8 mouse cellular contexts compared by ENCODE assay signal in the genomic region with DNA sequence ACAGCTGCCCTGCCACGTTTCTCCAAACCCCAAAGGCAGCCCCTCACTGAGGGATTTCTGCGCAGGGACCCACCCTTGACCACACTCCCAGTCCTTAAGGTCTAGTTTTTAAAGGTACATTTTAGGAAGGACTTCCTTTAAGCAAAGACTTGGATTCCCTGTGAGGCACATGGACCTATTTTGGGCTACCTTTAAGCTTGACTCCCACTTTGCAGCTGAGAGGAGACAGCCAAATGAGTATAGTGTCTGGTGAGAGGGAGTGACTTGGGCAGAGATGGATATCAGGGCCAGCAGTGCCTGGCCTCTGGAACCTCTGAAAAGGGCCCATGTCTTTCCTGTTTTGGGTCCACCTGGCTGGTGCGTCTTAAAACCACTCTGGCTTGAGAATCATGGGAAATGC. TPM values are rescaled to one million over a fixed set of nuclear protein-coding genes. Genes with fewer than 3 reads are reported as not detected.
DNase-seq lines count a peak whose midpoint lies in the region; ATAC-seq and TF ChIP-seq lines count a peak whose summit lies in the region.
"Had no signal": no experiment of that assay in that cellular context is flagged by ENCODE, and none has a peak within 500 bp of the region (broad histone marks: within the 10 kb centered on the region; RNA-seq: fewer than 3 reads in every experiment).

No protein-coding gene starts in this region.

- H3K4me1 ChIP-seq in neural tube, embryonic 11.5 days (ENCODE audit: control insufficient read depth, insufficient read depth, low read length), result peaks cover 10% of the 10 kb centered on the region; the same call in 1 of the 2 replicates
- H3K4me1 ChIP-seq in forebrain, postnatal 0 days (ENCODE audit: insufficient read depth), result no peaks in the 10 kb centered on the region
- peaks cover 18% of the 10 kb centered on the region for H3K4me1 ChIP-seq in liver, embryonic 13.5 days (replicated peaks)

- 0 out of 2 replicates have a peak overlapping the region, but pooled peaks have one; percentile 34 for H3K27ac ChIP-seq in neural tube, embryonic 11.5 days (ENCODE audit: low read depth, low read length)
- H3K27ac ChIP-seq in forebrain, postnatal 0 days (ENCODE audit: low read depth, low read length), result no peak overlapping the region
- H3K27ac ChIP-seq in liver, embryonic 13.5 days, result no peak overlapping the region
- H3K27ac ChIP-seq: macrophage had no signal

- H3K4me2 ChIP-seq in neural tube, embryonic 11.5 days (ENCODE audit: low read depth), result peak overlapping the region; percentile 84
- peak overlapping the region; percentile 55 for H3K4me2 ChIP-seq in forebrain, postnatal 0 days (ENCODE audit: low read depth)
- H3K4me2 ChIP-seq in liver, embryonic 13.5 days, result peak overlapping the region; percentile 87

- peak overlapping the region; percentile 51 for H3K9ac ChIP-seq in neural tube, embryonic 11.5 days (ENCODE audit: low read length)
- peak overlapping the region; percentile 51 for H3K9ac ChIP-seq in forebrain, postnatal 0 days
- peak overlapping the region; percentile 61 for H3K9ac ChIP-seq in liver, embryonic 13.5 days

- no peaks in the 10 kb centered on the region for H3K9me3 ChIP-seq in neural tube, embryonic 11.5 days (ENCODE audit: control insufficient read depth, low read length)
- H3K9me3 ChIP-seq in forebrain, postnatal 0 days (ENCODE audit: low read length), result no peaks in the 10 kb centered on the region
- no peaks in the 10 kb centered on the region for H3K9me3 ChIP-seq in liver, embryonic 13.5 days (replicated peaks)

- 35% methylated on average over 3 of the region's 3 CpGs for WGBS in neural tube, embryonic 11.5 days
- 36% methylated on average over 3 of the region's 3 CpGs for WGBS in forebrain, postnatal 0 days
- 21% methylated on average over 3 of the region's 3 CpGs for WGBS in liver, embryonic 13.5 days (ENCODE audit: insufficient replicate concordance)

- DNase-seq in neural tube, embryonic 11.5 days (ENCODE audit: low spot score), result no peak
- no peak for DNase-seq in neural tube, embryonic 10.5 days (ENCODE audit: extremely low spot score, low spot score)
- DNase-seq in forebrain, postnatal 0 days, result no peak
- DNase-seq in liver, embryonic 13.5 days, result no peak
- peak; percentile 43 for DNase-seq in telencephalon, adult 2 months (ENCODE audit: low read depth, low spot score)
- no peak for DNase-seq in frontal cortex, postnatal 10 days (ENCODE audit: low spot score in 2 of 2)
- no peak for DNase-seq in cerebellum, adult 9-11 months

- no peak for TF ChIP-seq CTCF in forebrain, postnatal 0 days (IDR thresholded peaks at IDR 0.05; ENCODE audit: low read depth)

- ATAC-seq in neural tube, embryonic 11.5 days (ENCODE audit: insufficient read depth, low FRiP score, low TSS enrichment), result no peak
- peak; percentile 2; the same call in 1 of the 2 replicates for ATAC-seq in forebrain, postnatal 0 days
- no peak; the same call in 1 of the 2 replicates for ATAC-seq in liver, embryonic 13.5 days (ENCODE audit: low read depth)

- H3K4me3 ChIP-seq in neural tube, embryonic 11.5 days (ENCODE audit: low read depth, low read length), result peak overlapping the region; percentile 42
- H3K4me3 ChIP-seq in forebrain, postnatal 0 days (ENCODE audit: low read depth, low read length), result peak overlapping the region; percentile 26; the same call in 1 of the 2 replicates
- peak overlapping the region; percentile 58 for H3K4me3 ChIP-seq in liver, embryonic 13.5 days (replicated peaks)

- no peaks in the 10 kb centered on the region for H3K27me3 ChIP-seq in neural tube, embryonic 11.5 days (ENCODE audit: control insufficient read depth, insufficient read depth, low read length)
- H3K27me3 ChIP-seq in forebrain, postnatal 0 days (ENCODE audit: insufficient read depth, low read length), result no peaks in the 10 kb centered on the region
- peaks cover 39% of the 10 kb centered on the region for H3K27me3 ChIP-seq in liver, embryonic 13.5 days

- peaks cover 27% of the 10 kb centered on the region for H3K36me3 ChIP-seq in neural tube, embryonic 11.5 days (ENCODE audit: control insufficient read depth, insufficient read depth, low read length)
- H3K36me3 ChIP-seq in forebrain, postnatal 0 days (ENCODE audit: insufficient read depth), result peaks cover 74% of the 10 kb centered on the region
- peaks cover 29% of the 10 kb centered on the region for H3K36me3 ChIP-seq in liver, embryonic 13.5 days

RNA-seq across cellular contexts. Expression of gene Ptprs, which starts 50.3 kb away (rescaled TPM):
- polyA plus RNA-seq in neural tube, embryonic 11.5 days (2014; fragmentation: Nextera tagmentation; extraction: Ambion mirVana), result 164 and 174 TPM in 2 replicates
- 568 and 711 TPM in 2 replicates for total RNA-seq in forebrain, postnatal 0 days (2014; rRNA removed)
- polyA plus RNA-seq in forebrain, postnatal 0 days (2015; fragmentation: Nextera tagmentation; extraction: Ambion mirVana), result 196 and 250 TPM in 2 replicates
- 6.2 and 7.6 TPM in 2 replicates for polyA plus RNA-seq in liver, embryonic 13.5 days (2015; fragmentation: Nextera tagmentation; extraction: Ambion mirVana)

Comparison
In these comparisons a context has a peak if more than half of its experiments do, and no peak if none do; other contexts are left out.
1. RNA of gene Ptprs, which starts 50.3 kb away (polyA plus RNA-seq): 196 to 250 TPM in forebrain, postnatal 0 days and 164 to 174 TPM in neural tube, embryonic 11.5 days; 6.2 to 7.6 TPM in liver, embryonic 13.5 days; every median in the first group is over 10 times any median in the second.
2. Peak in every context shown above with its lines, with median percentiles within 50 percentile points of each other: H3K4me2 ChIP-seq, H3K4me3 ChIP-seq and H3K9ac ChIP-seq.